Mouse (Mus musculus) olfactory bulb, adult 2 months (tissue): ENCODE data around the gene Vmn1r4.

Experiments used
- CTCF ChIP-seq: fragments of 200-500 bp; IDR thresholded peaks from 2 replicates; pipeline ENCODE4 v1.5.1; 2012; ENCODE audit warnings: low read depth, mild to moderate bottlenecking, low read length, moderate library complexity; ENCODE audit not compliant: insufficient read depth
- POLR2A ChIP-seq: fragments of 200-500 bp; IDR thresholded peaks from 2 replicates; pipeline ENCODE4 v1.6.1; 2012; ENCODE audit warnings: mild to moderate bottlenecking, low read depth, low read length, moderate library complexity; ENCODE audit not compliant: insufficient read depth

DNA sequence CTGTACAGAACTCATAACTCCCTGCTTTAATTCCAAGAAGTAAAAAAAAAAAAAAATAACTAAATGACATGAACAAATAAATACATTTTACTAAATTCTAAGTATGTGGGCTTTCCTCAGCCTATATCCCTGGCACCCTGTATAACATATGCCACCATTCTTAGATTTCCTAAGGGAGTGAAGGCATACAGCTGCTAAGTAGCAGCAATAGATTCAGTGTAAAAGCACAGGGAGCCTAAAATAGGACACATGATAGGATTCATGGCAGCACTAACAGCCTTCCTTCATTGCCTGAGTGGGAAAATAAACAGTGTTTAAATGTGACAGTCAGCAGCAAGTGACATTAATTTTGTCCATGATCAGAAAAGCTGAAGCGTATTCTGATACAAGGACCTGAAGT lies 19.5 kb upstream of the Vmn1r4 start:
- no peak for TF ChIP-seq POLR2A
- no peak for TF ChIP-seq CTCF
